Mouse (Mus musculus): Measurements from ENCODE around the gene R3hdml. TPM values are rescaled to one million over a fixed set of nuclear protein-coding genes. Genes with fewer than 3 reads are reported as not detected.

R3hdml gene
- total and polyA plus RNA-seq, 3 experiments: not detected

GRCm38 (mm10) chr2:163525761-163526243 is 33.7 kb downstream of the R3hdml start:
- no peak for TF ChIP-seq RCOR1 (conservative IDR thresholded peaks at IDR 0.05; ENCODE audit: low read depth, low read length)
- no peak for TF ChIP-seq UBTF (IDR thresholded peaks at IDR 0.05; ENCODE audit: low read depth, low read length)
- no peak for TF ChIP-seq NRF1 (IDR thresholded peaks at IDR 0.05; ENCODE audit: low read depth, low read length)
- no peak for TF ChIP-seq MAZ (IDR thresholded peaks at IDR 0.05; ENCODE audit: low read depth, low read length)
- TF ChIP-seq RAD21 (IDR thresholded peaks at IDR 0.05; ENCODE audit: low read depth, low read length): peak; percentile 33
- no peak for TF ChIP-seq PAX5 (IDR thresholded peaks at IDR 0.05; ENCODE audit: low read length)
- TF ChIP-seq KAT2A (IDR thresholded peaks at IDR 0.05; ENCODE audit: insufficient replicate concordance, low read length): no peak
- TF ChIP-seq MAFK (IDR thresholded peaks at IDR 0.05; ENCODE audit: insufficient replicate concordance, low read length): no peak
- no peak for TF ChIP-seq E2F4 (IDR thresholded peaks at IDR 0.05; ENCODE audit: insufficient replicate concordance, low read depth, low read length)
- TF ChIP-seq ZNF384 (IDR thresholded peaks at IDR 0.05; ENCODE audit: low read depth, low read length): no peak
- TF ChIP-seq ZC3H11A (IDR thresholded peaks at IDR 0.05; ENCODE audit: low read depth, low read length): no peak
- TF ChIP-seq ZKSCAN1 (IDR thresholded peaks at IDR 0.05; ENCODE audit: borderline replicate concordance, low read depth, low read length): no peak
- TF ChIP-seq MEF2A (IDR thresholded peaks at IDR 0.05; ENCODE audit: borderline replicate concordance, low read depth, low read length): no peak
- TF ChIP-seq ZMIZ1 (IDR thresholded peaks at IDR 0.05; ENCODE audit: low read depth, low read length): no peak
- 0 out of 2 replicates have a peak, but pooled peaks have one; percentile 20 for TF ChIP-seq SMC3 (IDR thresholded peaks at IDR 0.05; ENCODE audit: low read depth, low read length)
- no peak for TF ChIP-seq MYC (IDR thresholded peaks at IDR 0.05; ENCODE audit: low read depth, low read length)
- TF ChIP-seq CHD1 (IDR thresholded peaks at IDR 0.05; ENCODE audit: low read depth, low read length): no peak
- TF ChIP-seq ELF1 (IDR thresholded peaks at IDR 0.05; ENCODE audit: low read depth, low read length): no peak
- no peak for TF ChIP-seq POLR2AphosphoS2 (IDR thresholded peaks at IDR 0.05; ENCODE audit: low read depth, low read length)
- TF ChIP-seq EP300 (IDR thresholded peaks at IDR 0.05; ENCODE audit: low read length): no peak
- no peak for TF ChIP-seq MXI1 (IDR thresholded peaks at IDR 0.05; ENCODE audit: low read depth, low read length)
- TF ChIP-seq NELFE (IDR thresholded peaks at IDR 0.05; ENCODE audit: low read depth, low read length): no peak
- TF ChIP-seq POLR2A (IDR thresholded peaks at IDR 0.05; ENCODE audit: low read depth, low read length): no peak
- peak in 1 of 2 experiments; percentile 59; a peak in 2 of 4 replicates for TF ChIP-seq CTCF (conservative IDR thresholded peaks at IDR 0.05 in 1 of 2, IDR thresholded peaks at IDR 0.05 in 1 of 2; ENCODE audit: low read depth in 2 of 2, low read length in 2 of 2)
- TF ChIP-seq USF1 (IDR thresholded peaks at IDR 0.05; ENCODE audit: low read depth, low read length): no peak
- no peak for TF ChIP-seq BHLHE40 (IDR thresholded peaks at IDR 0.05; ENCODE audit: low read depth, low read length)
- H3K4me1 ChIP-seq (ENCODE audit: control insufficient read depth in 1 of 2, insufficient read depth in 2 of 2): no peaks in the 10 kb centered on the region
- no peak overlapping the region for H3K4me2 ChIP-seq (ENCODE audit: insufficient read depth, low read depth, poor library complexity, severe bottlenecking)
- no peak overlapping the region for H3K4me3 ChIP-seq (replicated peaks in 1 of 3; ENCODE audit: low read depth in 2 of 3, low read length in 2 of 3, poor library complexity in 1 of 3)
- no peak overlapping the region for H3K9ac ChIP-seq (ENCODE audit: insufficient read depth, low read depth)
- dilution Hi-C loops (cut with MboI; ENCODE audit: extremely low pct_ligation_motif_present, extremely low pct_unique_long_range_greater_than_20kb, low sequenced_read_pairs) (no loop called here), in situ Hi-C loops (cut with MboI; ENCODE audit: low pct_ligation_motif_present, low pct_unique_long_range_greater_than_20kb, low sequenced_read_pairs) (no loop called here)
- no peak overlapping the region for H3K27ac ChIP-seq (ENCODE audit: insufficient read depth, low read depth)
- peaks cover 47% of the 10 kb centered on the region for H3K27me3 ChIP-seq (replicated peaks)
- H3K36me3 ChIP-seq (replicated peaks in 1 of 2; ENCODE audit: control insufficient read depth in 1 of 2, insufficient read depth in 1 of 2, low read length in 1 of 2): no peaks in the 10 kb centered on the region
- DNase-seq (ENCODE audit: extremely low read depth): no peak
- no peaks in the 10 kb centered on the region for H3K9me3 ChIP-seq (replicated peaks; ENCODE audit: low read length)
- no peaks in the 10 kb centered on the region for H3K79me2 ChIP-seq (replicated peaks; ENCODE audit: control insufficient read depth, extremely low read depth, insufficient read depth, poor library complexity, severe bottlenecking)
